Mouse (Mus musculus): Measurements from ENCODE around the gene Gpr22.

The Gpr22 gene

DNA sequence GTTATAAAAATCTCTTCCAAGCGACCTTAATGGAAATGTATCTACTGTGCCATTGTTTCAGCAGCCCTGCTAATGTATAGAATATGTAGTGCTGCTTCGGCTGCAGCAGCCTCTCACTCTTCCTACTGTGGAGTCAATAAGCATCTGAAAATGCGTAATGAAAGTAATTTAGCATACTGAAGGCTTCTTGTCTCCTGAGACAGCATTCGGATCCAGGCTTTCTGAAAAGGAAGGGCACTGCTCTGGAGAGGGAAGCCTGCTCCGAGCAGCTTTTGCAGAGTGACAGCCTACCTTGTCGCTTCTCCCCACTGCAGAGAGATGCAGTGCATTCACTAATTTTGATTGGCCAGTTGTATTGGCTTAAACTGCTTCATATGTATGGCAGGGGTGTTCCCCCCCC, at the start of gene Gpr22:
TSS of gene Gpr22 (minus strand) at position 348 of the 400 bp plus-strand sequence.
- no peak for DNase-seq (ENCODE audit: low read depth)

DNA sequence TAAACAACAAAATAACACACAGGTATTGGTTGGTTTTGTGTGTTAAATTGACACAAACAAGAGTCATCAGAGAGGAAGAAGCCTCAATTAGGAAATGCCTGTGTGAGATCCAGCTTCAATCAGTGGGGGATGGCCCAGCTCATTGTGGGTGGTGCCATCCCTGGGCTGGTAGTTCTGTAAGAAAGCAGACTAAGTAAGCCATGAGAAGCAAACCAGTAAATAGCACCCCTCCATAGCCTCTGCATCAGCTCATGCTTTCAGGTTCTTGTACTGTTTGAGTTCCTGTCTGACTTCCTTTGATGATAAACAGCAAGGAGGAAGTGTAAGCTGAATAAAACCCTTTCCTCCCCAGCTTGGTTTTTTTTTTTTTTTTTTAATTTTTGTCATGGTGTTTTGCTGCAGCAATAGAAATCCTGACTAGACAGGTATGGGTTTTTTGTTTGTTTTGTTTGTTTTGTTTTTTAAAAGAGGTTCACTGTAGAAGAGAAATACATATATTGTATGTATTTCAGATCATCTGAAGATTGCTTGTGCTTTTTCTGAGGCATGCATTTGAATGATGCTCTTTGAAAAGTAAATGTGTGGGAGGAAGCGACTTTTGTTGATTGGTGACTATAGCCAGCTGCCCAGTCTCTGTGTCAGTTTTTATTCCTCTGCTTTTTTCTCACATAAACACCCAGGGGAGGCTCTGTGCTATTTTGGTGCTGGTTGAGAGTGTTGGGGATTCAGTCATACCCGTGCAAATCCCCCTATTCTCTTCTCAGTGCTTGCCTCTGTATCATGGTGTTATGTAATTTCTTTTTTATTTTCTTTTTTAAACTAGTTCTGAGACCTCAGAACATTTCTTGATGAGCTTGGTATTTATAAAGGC, 42.4 kb upstream of the Gpr22 start:
- DNase-seq (ENCODE audit: low read depth): peak; percentile 55

DNA sequence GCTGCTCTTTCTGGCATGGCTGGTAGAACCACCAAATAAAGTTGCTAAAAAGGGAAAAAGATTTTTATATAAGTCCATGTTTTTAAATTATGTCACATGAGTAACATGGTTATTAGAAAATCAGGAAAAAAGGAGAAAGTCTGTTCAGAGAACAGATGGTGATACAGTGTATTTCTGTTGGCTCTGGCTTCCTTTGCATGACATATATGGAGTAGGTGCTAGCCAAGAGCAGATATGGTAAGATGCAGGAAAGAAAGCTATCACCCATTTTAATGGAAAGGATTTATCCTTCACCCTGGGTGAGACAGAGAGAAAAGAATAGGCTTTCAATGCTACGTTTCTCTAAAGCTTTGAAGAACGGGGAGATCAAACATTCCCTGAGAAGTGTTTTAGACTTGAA, 40.7 kb upstream of the Gpr22 start:
- DNase-seq (ENCODE audit: low read depth): no peak

DNA sequence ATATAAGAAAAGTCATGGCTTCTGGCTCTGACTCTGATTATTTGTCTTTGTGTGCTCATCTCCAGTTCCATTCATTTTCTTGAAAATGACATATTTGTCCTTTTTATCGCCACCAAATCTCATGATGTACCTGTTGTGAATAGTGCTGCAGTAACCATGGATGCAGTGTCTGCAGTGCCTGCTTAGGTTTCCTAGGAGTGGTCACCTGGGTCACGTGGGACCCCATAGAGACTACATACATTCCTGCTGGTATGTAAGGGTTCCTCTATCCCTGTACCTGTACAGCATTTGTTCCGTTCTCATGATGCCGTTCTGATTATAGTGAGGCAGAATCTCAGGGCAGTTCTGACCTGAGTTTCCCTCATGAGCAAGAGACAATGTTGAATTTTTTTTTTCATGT, 36.1 kb upstream of the Gpr22 start:
- DNase-seq (ENCODE audit: low read depth): no peak

DNA sequence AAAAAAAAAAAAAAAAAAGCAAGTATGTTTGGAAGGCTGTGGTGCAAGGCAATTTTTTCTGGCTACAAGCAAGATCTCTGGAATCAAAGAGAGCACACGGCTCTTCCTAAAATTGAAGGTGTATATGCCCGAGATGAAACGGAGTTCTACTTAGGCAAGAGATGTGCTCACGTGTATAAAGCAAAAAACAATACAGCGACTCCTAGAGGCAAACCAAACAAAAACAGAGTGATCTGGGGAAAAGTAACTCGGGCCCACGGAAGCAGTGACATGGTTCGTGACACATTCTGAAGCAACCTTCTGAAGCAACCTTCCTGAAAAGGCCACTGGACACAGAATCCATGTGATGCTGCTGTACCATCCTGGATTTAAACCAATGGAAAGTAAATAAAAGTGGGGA, 33.6 kb upstream of the Gpr22 start:
- no peak for DNase-seq (ENCODE audit: low read depth)

DNA sequence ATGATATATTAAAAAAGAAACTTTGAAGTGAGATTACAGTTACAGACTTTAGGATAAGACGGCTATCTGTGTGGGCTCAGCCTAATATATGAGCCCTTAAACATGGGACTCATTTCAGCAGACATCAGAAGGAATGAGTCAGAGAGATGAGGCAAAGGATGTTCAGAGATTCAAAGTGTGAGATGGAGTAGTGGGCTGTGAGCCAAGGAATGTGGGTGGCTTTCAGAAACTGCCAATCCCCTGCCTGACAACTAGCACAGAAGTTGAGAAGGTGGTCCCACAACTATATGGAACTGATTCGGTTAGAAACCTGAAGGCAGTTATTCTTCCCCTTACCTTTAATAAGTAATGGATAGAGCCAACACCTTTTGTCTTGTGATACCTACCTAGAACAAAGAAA, 20.9 kb upstream of the Gpr22 start:
- DNase-seq (ENCODE audit: low read depth): no peak

DNA sequence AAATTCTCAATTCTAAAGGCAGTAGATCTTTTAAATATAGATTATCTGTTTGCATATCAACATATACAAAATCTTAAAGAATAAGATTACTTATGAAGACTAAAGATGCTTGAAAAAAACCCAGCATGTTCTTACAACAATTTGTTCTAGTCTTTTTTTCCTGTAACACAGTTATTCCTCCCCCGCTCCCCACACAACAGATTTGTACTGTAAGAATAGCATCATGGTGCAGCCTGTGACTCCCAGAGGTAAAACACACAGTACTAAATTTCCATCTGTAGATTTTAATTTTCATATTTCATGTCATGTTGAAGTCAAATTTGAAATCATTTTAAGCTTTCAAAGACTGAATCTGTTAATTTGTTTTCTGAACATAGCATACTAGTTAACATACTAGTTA, 16.4 kb upstream of the Gpr22 start:
- DNase-seq (ENCODE audit: low read depth): no peak

DNA sequence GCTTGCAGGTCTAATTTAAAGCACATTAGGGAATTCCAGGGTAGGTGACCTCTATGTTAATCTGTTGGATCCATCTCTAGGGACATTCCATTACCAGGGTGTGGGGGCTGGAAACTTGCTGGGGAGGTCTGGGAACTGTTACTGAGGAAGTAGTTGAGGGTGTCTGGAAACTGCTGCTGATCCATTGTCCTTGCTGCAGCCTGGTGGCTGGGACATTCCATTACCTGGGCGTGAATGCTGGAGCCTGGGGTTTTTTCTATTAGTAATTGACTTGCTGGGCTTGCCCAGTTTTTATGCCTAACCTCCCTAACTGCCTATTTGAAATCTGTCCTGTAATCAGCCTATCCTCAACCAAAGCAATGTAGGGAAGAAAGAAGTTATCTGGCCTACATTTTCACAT, 13.0 kb upstream of the Gpr22 start:
- DNase-seq (ENCODE audit: low read depth): no peak

DNA sequence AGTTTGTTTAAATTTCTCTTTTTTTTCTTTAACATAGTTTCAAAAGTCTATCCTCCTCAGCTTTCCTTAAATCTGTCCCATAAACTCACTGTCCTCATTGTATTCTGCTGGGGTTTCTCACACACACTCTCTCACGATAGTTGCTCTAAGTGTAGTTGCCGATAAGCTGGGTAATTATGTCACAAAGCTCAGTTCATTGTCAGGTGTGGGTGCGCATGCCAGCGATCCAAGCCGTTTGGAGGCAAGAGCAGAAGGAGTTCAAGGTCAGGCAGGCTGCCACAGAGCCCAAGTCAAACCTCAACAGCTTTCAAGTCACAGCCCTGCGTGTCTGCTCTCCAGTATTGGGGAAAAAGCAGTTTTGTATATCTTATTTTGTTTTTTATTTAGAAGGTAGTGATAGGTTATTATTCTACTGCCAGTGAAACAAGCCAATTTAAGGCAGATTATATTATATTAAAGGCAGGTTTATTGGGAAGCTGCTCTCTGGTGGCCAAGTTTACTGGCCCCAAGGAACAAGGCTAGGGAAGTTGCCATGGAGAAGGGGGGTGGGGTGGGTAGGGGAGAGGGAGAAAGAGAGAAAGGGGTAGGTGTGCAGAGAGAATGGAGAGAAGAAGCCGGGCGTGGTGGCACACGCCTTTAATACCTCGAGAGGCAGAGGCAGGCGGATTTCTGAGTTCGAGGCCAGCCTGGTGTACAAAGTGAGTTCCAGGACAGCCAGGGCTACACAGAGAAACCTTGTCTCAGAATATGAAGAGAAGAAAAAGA, 11.9 kb upstream of the Gpr22 start:
- no peak for DNase-seq (ENCODE audit: low read depth)

DNA sequence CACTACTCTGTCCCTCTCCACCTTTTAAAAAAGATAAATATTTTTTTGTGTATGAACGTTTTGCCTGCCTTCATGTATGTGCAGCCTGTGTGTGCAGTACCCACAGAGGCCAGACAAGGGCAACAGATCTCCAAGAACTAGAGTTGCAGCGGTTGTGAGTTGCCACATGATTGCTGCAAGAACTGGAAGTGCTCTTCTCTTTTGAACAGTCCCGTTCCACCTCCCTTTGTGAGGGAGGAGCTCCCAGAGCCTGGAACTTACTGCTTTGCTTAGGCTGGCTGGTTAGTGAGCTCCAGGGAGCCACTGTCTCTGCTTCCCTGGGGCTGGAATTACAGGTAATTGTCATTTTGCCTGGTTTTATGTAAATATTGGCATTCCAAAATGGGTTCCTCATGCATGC, 10.8 kb upstream of the Gpr22 start:
- no peak for DNase-seq (ENCODE audit: low read depth)

DNA sequence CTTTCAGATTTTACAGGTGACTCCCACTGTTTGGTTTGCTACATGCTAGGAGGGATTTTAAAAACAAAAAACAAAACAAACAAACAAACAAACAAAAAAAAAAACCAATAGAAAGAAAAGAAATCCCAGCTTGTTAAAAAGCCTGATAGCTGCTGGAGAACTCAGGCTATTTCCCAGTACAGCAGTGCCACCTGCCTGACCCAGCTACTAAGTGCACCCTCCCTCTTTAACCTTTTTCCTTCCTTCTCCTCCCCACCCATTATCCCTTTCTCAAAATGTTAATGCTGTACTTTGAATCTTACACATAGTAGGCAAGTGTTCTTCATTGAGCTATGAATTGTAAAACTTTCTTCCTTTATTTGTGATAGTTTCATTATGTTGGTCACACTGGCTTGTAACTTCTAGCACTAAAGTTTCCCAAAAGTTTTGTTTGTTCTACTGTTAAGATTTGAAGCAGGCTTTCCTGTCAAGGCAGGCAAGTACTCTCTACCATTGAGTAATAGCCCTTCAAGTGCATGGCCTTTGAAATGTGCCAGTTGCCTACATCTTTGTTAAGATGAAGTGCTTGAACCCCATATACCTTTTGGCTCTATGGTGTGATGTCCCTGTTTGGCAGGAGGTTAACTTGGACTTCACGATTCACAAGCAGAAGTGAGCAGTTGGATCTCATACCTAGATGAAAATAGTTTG, 6.0 kb upstream of the Gpr22 start:
- DNase-seq (ENCODE audit: low read depth): peak; percentile 30

DNA sequence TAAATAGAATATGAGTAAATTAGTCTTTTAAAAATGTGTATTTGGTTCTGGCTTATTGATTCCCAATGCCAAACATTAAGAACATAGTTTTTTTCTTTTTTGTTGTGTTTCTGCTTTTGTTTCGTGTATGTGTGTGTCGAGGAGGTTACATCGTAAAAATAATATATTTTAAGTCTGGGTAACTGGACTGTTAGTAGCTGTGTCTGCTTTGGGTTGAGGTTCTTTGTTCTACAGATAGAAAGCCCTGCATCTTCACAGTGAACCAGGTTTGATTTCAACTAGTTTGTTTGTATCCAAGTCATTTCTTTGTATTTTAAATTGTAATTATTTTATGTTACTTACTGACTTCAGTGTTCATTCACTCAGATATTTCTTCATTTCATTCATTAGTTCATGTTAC, 323 bp upstream of the Gpr22 start:
- no peak for DNase-seq (ENCODE audit: low read depth)

DNA sequence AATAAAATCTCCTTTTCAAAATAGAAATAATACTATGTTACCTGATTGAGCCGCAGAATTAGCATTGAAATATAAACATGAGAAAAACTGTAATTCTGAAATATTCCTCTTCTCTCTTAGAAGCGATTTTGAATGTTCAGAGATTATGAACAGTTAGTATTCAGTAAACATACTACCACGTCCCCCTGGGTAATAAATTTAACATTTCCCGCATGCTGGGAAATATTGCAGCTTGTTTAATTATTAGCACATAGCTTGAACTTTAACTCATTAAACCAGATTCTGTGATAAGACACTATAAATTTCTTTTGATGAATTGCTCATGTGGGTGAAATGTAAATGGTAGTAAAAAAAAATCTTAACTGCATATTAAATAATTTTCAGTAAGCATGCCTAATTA, 1.0 kb downstream of the Gpr22 start:
- no peak for DNase-seq (ENCODE audit: low read depth)

DNA sequence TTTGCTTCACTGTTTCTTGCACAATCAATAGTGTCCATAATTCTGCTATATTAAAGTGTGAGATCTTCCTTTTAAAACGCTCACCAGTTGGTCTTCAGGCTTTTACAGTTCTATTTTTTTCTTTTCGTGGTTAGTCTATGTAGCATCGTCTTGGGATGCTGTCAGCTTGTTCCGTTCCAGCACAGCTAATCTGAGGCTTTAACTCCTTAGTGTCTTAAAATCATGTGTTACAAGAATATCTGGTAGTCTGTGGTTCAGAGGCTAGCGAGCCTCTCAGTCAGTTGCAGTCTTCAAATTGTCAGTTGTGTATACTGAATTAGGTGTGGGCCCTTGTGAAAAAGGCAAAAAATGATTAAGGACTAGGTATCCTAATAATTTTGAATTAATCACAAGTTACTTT, 1.5 kb downstream of the Gpr22 start:
- no peak for DNase-seq (ENCODE audit: low read depth)

DNA sequence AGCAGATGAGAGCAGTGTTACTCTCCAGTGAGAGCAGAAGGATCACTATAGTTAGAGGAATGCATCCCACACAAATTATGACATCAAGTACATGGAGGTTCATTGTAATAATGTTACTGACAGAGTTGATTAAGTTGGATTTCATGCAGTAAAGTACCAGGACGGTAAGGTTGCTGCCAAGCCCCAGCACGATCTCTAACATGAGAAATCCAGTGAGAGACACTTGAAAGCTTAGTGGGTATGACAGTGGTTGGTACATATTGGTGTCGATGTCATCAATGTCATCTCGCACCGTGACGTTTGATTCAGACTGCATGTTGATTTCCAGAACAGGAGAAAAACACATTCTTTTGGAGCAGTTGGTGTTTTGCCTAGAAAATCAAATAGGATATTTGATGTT, 4.1 kb downstream of the Gpr22 start:
- DNase-seq (ENCODE audit: low read depth): no peak

DNA sequence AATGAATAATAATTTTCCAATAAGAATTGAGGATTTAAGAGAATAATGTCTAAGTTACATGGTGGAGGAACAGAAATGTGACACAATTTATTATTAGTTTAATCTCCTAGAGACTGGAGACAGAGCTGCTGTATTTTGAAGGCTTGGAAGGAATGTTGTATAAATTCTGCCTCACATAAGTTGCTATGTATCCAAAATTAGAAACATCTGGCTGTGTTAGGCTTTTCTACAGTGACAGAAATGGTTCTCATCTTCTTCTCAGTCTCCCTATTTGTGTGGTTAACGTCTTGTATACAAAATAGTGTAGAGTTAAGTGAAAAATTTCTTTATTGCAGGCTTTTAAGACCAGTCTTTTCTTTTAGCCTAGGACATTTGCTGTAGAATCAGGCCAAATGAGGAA, 6.2 kb downstream of the Gpr22 start:
- no peak for DNase-seq (ENCODE audit: low read depth)

DNA sequence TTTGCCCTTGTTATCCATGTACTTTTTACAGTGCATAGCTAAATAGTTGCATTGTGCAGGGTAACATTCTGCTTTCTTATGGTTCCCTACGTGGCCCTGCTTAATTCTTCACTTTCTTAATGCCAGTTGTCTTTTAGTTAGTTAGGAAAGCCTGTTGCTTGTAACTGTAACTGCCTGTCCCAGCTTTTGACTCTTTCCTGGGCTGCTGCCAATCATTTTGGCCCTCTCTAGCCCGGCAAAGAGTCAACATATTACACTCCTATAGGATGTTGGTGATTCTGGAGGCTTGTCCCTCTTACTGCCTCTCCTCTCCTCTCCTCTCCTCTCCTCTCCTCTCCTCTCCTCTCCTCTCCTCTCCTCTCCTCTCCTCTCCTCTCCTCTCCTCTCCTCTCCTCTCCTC, 7.6 kb downstream of the Gpr22 start:
- DNase-seq (ENCODE audit: low read depth): no peak

DNA sequence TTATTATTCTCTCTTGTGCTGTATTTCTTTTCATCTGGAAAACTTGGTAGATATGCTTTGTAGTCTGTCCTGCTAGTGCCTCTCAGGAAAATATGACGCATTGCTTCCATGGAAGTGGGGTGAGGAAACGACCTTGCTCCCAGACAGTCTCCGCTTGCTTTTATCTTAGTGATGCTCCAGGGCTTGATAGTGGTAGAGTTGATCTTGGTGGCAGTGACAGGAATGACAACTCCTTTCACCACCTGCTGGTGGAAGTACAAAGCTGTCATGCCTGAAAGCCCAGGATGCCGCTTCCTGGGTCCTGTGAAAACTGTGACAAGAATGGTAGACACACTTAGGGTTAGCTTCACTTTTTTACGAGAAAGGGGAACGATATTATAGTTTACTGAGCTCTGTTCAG, 9.8 kb downstream of the Gpr22 start:
- no peak for DNase-seq (ENCODE audit: low read depth)

DNA sequence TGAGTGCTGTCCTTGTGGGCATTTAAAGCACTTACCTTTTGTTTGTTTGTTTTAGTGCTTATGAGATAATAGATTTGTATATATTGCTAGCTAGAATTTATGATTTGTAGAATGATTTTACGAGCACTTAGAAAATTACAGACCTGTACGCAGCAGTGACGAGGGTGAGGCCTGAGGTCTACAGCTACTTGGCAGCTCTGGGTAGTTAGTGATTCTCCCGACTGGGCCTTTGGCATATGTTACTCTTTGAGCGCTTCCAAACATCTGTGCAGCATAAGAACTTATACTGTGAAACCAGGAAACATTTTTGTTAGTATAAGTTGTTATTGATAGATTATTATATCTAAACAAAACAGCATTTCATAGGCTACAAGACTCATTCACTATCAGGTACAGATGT, 12.3 kb downstream of the Gpr22 start:
- DNase-seq (ENCODE audit: low read depth): no peak

DNA sequence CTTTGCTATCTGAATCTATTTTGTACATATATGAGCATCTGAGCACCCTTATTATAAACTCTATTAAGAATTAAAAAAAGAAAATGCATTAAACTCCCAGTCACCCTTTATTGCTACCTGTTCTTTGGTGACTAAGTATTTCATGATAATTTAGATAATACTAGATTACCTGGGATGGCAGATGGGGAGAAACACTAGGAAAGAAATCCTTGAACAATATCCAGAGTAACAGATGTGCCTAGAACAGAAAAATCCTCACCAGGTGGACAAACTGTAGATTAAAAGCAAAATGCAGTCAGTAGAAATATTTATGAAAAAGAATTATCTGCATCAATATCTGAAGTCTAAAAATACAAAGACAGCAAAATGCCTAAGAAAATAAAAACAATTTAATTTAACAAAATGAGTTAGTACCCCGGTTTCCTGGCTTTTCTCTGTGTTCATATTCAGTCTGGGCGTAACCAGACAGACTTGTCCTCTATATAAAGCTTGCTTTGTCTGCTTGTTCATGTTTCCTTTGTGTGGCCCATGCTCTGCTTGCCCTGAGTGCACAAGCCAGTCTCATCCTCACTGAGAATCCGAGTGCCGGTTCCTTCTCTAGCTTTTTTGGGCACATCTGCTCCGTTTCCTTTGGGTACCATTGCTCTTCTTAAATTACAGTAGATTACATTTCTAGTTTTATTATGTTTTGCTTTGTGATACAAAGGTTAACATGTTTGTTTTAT, 13.0 kb downstream of the Gpr22 start:
- DNase-seq (ENCODE audit: low read depth): no peak

DNA sequence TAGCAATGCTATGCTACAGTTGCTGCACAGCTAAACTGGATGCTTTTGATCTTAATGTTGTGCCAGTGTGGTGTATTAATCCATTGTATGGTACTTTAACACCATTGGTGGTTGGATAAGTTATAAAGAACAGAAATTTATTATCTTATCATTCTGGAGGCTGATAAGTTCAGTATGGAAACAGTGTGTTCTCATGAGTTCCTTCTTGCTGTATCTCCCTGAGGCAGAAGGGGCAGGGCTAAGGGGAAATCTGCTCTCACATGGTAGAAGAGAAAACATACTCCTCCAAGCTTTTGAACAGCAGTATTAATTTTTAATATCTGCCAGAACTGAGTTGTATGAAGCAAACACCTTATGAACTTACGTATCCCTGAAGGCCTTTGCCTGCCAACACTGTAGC, 20.5 kb downstream of the Gpr22 start:
- no peak for DNase-seq (ENCODE audit: low read depth)

DNA sequence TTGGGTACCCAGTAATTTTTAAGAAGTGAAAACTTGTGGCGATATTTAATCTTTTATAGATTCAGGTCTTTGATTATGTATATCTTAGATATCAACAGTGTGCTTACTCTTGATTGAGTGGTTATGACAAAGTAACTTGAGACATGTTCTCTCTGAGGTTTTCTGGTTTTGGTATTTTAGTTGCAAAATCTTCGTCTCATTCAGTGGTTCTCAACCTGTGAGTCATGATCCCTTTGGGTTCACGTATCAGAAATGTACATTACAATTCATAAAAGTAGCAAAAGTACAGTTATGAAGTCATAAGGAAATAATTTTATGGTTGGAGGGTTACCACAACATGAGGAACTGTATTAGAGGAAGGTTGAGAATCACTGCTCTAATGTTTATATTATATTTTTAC, 27.1 kb downstream of the Gpr22 start:
- DNase-seq (ENCODE audit: low read depth): no peak

All from naive thymus-derived CD4-positive, alpha-beta T cell, adult 2 months (primary cell).